Mouse (Mus musculus): ENCODE results near the gene Adam1b. TPM values are rescaled to one million over a fixed set of nuclear protein-coding genes. Genes with fewer than 3 reads are reported as not detected.

Gene Adam1b
- polyA plus RNA-seq, 1 experiment: not detected

- Histone ChIP-seq H3K4me3 (ENCODE audit: low read depth, low read length) (no peak overlapping the region), H3K27me3 (ENCODE audit: control insufficient read depth, insufficient read depth, low read length) (no peaks in the 10 kb centered on the region), H3K27ac (ENCODE audit: insufficient read depth, low read depth, low read length) (peak overlapping the region; percentile 71), H3K4me1 (ENCODE audit: control insufficient read depth, insufficient read depth, insufficient read length, low read length) (peaks cover 24% of the 10 kb centered on the region), H3K36me3 (ENCODE audit: control insufficient read depth, insufficient read depth, low read length) (no peaks in the 10 kb centered on the region)
- 37% methylated on average over 13 of the region's 13 CpGs for WGBS
- TF ChIP-seq POLR2A (IDR thresholded peaks at IDR 0.05; ENCODE audit: low read depth, low read length) (no peak), CTCF (IDR thresholded peaks at IDR 0.05; ENCODE audit: extremely low read depth, insufficient read length, insufficient replicate concordance, low read depth, low read length) (no peak)
Observed at GRCm38 (mm10) chr5:121453743-121454502, 49.3 kb downstream of the Adam1b start.

DNA sequence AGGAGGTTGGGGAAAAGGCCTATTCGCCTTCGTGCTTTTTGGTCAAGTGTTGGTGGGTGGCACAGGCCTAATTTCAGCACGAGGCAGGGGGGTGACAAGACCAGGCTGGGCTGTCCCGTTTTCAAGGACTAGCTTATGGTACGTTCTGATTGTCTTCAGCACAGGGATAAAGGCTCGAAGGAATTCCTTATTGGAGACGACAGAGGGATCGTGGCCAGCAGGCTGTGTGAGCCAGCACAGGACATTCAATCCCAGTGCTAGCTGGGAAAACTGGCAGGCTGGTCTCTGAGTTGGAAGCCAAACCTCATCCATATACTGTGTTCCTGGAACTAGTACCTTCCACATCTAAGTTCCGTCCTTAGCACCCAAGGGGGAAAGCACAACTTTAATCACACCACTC, 50.3 kb downstream of the Adam1b start:
- Histone ChIP-seq H3K27ac (ENCODE audit: insufficient read depth, low read depth, low read length) (peak overlapping the region; percentile 86), H3K36me3 (ENCODE audit: control insufficient read depth, insufficient read depth, low read length) (0 out of 2 replicates have a peak, but pooled peaks cover 2% of the 10 kb centered on the region), H3K4me3 (ENCODE audit: low read depth, low read length) (peak overlapping the region; percentile 75), H3K4me1 (ENCODE audit: control insufficient read depth, insufficient read depth, insufficient read length, low read length) (peaks cover 24% of the 10 kb centered on the region), H3K27me3 (ENCODE audit: control insufficient read depth, insufficient read depth, low read length) (no peaks in the 10 kb centered on the region)
- TF ChIP-seq POLR2A (IDR thresholded peaks at IDR 0.05; ENCODE audit: low read depth, low read length): no peak
- TF ChIP-seq CTCF (IDR thresholded peaks at IDR 0.05; ENCODE audit: extremely low read depth, insufficient read length, insufficient replicate concordance, low read depth, low read length): no peak
- 3% methylated on average over 9 of the region's 9 CpGs for WGBS

DNA sequence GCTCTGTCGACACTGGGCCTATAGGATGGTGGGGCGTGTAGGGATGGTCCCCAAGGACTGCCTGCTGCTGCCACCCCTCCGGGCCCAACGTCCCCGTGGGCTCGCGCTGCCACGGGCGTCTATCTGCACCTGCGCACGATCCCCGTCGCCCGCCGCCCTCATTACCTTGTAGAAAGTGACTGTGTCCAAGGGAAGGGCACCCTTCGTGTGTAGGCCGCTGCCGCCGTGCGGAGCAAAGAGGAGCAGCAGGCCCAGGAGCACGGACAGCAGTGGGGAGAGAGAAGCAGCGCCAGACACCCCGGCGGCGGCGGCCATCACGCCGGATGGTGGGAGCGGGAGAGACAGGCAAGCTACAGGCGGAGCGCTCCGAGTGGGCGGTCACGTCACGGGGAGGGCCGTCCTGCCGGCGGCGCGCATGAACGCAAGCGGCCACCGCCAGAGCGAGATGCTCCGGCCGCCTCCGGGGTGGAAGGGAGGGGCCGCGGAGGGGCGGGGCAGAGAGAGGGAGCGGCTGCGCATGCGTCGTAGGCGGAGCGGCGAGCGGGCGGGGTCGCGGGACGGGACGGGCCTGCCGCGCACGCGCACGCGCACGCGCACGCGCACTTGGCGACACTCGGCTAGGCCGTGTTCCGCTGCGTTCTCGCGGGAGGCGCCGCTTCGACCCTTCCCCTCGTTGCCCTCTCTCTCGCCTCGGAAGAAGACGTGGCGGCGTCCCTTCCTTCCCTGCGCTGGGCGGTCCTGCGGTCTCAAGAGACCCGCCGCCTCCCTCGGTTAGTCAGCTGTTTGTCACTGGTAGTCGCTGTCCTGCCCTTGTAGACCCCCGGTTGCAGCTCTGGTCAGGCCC, 51.0 kb downstream of the Adam1b start, which contains the start of gene Erp29:
Gene Erp29 (minus strand): TSS at position 481 of the 844 bp plus-strand sequence.
- peaks cover 6% of the 10 kb centered on the region for H3K36me3 ChIP-seq (ENCODE audit: control insufficient read depth, insufficient read depth, low read length)
- no peak for TF ChIP-seq CTCF (IDR thresholded peaks at IDR 0.05; ENCODE audit: extremely low read depth, insufficient read length, insufficient replicate concordance, low read depth, low read length)
- TF ChIP-seq POLR2A (IDR thresholded peaks at IDR 0.05; ENCODE audit: low read depth, low read length): peak; percentile 58
- peak within 1 kb of the TSS; percentile 87 for H3K4me3 ChIP-seq (ENCODE audit: low read depth, low read length)
- H3K27ac ChIP-seq (ENCODE audit: insufficient read depth, low read depth, low read length): peak within 1 kb of the TSS; percentile 87
- H3K27me3 ChIP-seq (ENCODE audit: control insufficient read depth, insufficient read depth, low read length): no peaks in the 10 kb centered on the region
- under 1% methylated on average over 97 of the region's 97 CpGs for WGBS
- peaks cover 24% of the 10 kb centered on the region for H3K4me1 ChIP-seq (ENCODE audit: control insufficient read depth, insufficient read depth, insufficient read length, low read length)

DNA sequence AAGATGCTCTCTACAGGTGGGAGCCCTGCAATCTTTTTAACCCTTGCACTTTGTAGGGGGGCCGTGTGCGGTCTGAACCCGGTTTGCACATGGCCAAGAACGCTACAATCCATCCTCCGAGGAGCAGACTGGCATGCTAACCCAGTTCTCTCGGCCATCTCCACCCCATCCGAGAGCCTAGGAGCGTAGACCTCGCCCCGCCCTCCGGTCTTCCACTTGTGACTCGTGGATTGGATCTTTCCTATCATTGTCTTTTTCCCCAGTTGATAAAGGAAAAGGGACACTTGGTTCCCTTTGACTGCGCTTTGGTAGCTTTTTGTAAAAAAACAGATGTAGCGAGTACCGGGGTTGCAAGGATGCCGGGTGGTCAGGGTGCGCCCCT, 51.6 kb downstream of the Adam1b start, which contains the start of gene Tmem116:
Gene Tmem116 (plus strand): TSS at position 250 of the 382 bp plus-strand sequence.
- TF ChIP-seq POLR2A (IDR thresholded peaks at IDR 0.05; ENCODE audit: low read depth, low read length): no peak
- TF ChIP-seq CTCF (IDR thresholded peaks at IDR 0.05; ENCODE audit: extremely low read depth, insufficient read length, insufficient replicate concordance, low read depth, low read length): no peak
- Histone ChIP-seq H3K36me3 (ENCODE audit: control insufficient read depth, insufficient read depth, low read length) (peaks cover 12% of the 10 kb centered on the region), H3K27me3 (ENCODE audit: control insufficient read depth, insufficient read depth, low read length) (no peaks in the 10 kb centered on the region), H3K4me3 (ENCODE audit: low read depth, low read length) (peak within 1 kb of the TSS; percentile 87), H3K4me1 (ENCODE audit: control insufficient read depth, insufficient read depth, insufficient read length, low read length) (peaks cover 24% of the 10 kb centered on the region), H3K27ac (ENCODE audit: insufficient read depth, low read depth, low read length) (peak within 1 kb of the TSS; percentile 87)
- 0% methylated on average over 17 of the region's 17 CpGs for WGBS

DNA sequence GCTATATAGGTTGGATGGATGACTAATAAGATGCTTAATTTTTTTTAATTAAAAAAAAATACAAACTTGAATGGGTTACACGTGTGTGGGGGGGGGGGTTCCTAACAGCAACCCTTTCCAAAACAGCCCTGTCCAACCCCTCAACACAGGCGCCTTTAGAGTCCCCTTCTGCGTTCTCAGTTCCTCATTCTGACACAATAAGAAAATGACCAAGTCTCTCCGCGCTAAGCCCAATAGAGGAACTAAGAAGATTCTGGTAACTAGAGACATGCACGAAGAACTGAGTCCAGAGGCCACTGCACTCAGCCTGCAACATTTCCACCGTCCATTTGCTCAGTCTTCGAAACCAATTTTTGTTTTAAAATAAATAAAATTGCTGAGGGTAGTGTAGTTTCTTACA, 52.0 kb downstream of the Adam1b start:
- H3K36me3 ChIP-seq (ENCODE audit: control insufficient read depth, insufficient read depth, low read length): peaks cover 15% of the 10 kb centered on the region
- TF ChIP-seq POLR2A (IDR thresholded peaks at IDR 0.05; ENCODE audit: low read depth, low read length): no peak
- TF ChIP-seq CTCF (IDR thresholded peaks at IDR 0.05; ENCODE audit: extremely low read depth, insufficient read length, insufficient replicate concordance, low read depth, low read length): no peak
- no peaks in the 10 kb centered on the region for H3K27me3 ChIP-seq (ENCODE audit: control insufficient read depth, insufficient read depth, low read length)
- peaks cover 24% of the 10 kb centered on the region for H3K4me1 ChIP-seq (ENCODE audit: control insufficient read depth, insufficient read depth, insufficient read length, low read length)
- WGBS: 8% methylated on average over 8 of the region's 8 CpGs
- peak overlapping the region; percentile 87 for H3K4me3 ChIP-seq (ENCODE audit: low read depth, low read length)
- no peak overlapping the region; the same call in 1 of the 2 replicates for H3K27ac ChIP-seq (ENCODE audit: insufficient read depth, low read depth, low read length)

GRCm38 (mm10) chr5:121450476-121450875, 52.8 kb downstream of the Adam1b start:
- 54% methylated on average over 9 of the region's 9 CpGs for WGBS
- peaks cover 20% of the 10 kb centered on the region for H3K36me3 ChIP-seq (ENCODE audit: control insufficient read depth, insufficient read depth, low read length)
- H3K4me1 ChIP-seq (ENCODE audit: control insufficient read depth, insufficient read depth, insufficient read length, low read length): peaks cover 21% of the 10 kb centered on the region; the same call in 1 of the 2 replicates
- no peak overlapping the region for H3K27ac ChIP-seq (ENCODE audit: insufficient read depth, low read depth, low read length)
- TF ChIP-seq POLR2A (IDR thresholded peaks at IDR 0.05; ENCODE audit: low read depth, low read length) (no peak), CTCF (IDR thresholded peaks at IDR 0.05; ENCODE audit: extremely low read depth, insufficient read length, insufficient replicate concordance, low read depth, low read length) (no peak)
- no peak overlapping the region for H3K4me3 ChIP-seq (ENCODE audit: low read depth, low read length)
- no peaks in the 10 kb centered on the region for H3K27me3 ChIP-seq (ENCODE audit: control insufficient read depth, insufficient read depth, low read length)

Other genes with a start within 250 kb of the Adam1b start
- 39.1 and 108 TPM in 2 replicates for gene Trafd1, start 117.8 kb downstream of the Adam1b start, polyA plus RNA-seq (2012; rRNA removed)
- gene Naa25, start 105.5 kb downstream of the Adam1b start, polyA plus RNA-seq (2012; rRNA removed): 1.7 and 3.2 TPM in 2 replicates
- gene Tmem116, start 51.5 kb downstream of the Adam1b start, polyA plus RNA-seq (2012; rRNA removed): 0.70 and 7.2 TPM in 2 replicates
- 24.5 and 35.6 TPM in 2 replicates for gene Erp29, start 50.9 kb downstream of the Adam1b start, polyA plus RNA-seq (2012; rRNA removed)
- 1.9 and 3.7 TPM in 2 replicates for gene Adam1a, start 42.0 kb upstream of the Adam1b start, polyA plus RNA-seq (2012; rRNA removed)
- not detected in 2 replicates for gene Gm42878, start 42.0 kb upstream of the Adam1b start, polyA plus RNA-seq (2012; rRNA removed)
- gene Mapkapk5, start 42.5 kb upstream of the Adam1b start, polyA plus RNA-seq (2012; rRNA removed): 20.4 and 36.5 TPM in 2 replicates
- 308 and 324 TPM in 2 replicates for gene Aldh2, start 90.4 kb upstream of the Adam1b start, polyA plus RNA-seq (2012; rRNA removed)
- 4.4 and 6.7 TPM in 2 replicates for gene Acad12, start 115.5 kb upstream of the Adam1b start, polyA plus RNA-seq (2012; rRNA removed)
- gene Acad10, start 157.1 kb upstream of the Adam1b start, polyA plus RNA-seq (2012; rRNA removed): 3.4 and 4.1 TPM in 2 replicates
- gene Brap, start 157.1 kb upstream of the Adam1b start, polyA plus RNA-seq (2012; rRNA removed): 8.4 and 17.4 TPM in 2 replicates
- 68.5 and 108 TPM in 2 replicates for gene Atxn2, start 207.9 kb upstream of the Adam1b start, polyA plus RNA-seq (2012; rRNA removed)